Mouse (Mus musculus): Measurements from ENCODE around the gene Frmd4a. TPM values are rescaled to one million over a fixed set of nuclear protein-coding genes. Genes with fewer than 3 reads are reported as not detected.
A peak's percentile ranks its signal among the peaks of the same experiment; 100 is the strongest.

Gene Frmd4a
- total and polyA plus RNA-seq, 3 experiments, result 10.4 to 21.0 (median 20.0) TPM

DNA sequence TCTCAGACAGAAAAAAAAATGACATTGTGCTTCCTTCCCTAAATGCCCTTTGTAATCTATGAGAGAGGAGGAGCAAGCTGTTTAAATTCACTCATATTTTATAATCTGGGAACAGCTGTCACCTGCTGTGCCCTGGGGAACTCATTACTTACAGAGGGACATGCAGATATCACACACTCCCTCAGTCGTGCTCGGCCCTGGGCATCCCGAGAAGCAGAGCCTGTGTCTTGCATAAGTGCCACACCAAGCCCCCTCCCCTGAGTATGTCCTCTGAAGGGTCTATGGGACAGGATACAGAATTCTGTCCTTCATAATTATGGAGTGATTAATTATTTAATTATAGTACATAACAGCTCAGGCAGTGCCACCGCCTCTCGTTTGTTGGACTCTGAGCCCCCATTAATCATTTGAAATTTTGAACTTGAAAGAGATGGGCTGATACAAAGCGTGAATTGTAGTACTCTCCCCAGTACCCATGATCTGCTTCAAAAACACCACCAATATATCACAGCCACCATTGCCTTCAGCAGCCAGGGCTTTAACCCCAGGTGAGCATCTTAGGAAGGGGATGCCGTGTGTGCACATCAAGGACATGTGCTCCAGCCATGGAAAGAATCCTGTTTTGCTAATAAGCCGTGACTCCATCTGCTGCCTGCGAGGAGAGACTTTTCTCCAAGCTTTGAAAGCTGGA, 177.0 kb downstream of the Frmd4a start:
- WGBS, result 72% methylated on average over 9 of the region's 9 CpGs
- no peak overlapping the region for H3K27ac ChIP-seq
- H3K9ac ChIP-seq (ENCODE audit: low read depth, low read length), result no peak overlapping the region
- no peak overlapping the region for H3K4me3 ChIP-seq
- no peaks in the 10 kb centered on the region for H3K27me3 ChIP-seq (ENCODE audit: control insufficient read depth, insufficient read depth, low read length)
- no peak for DNase-seq
- intact Hi-C loops (cut with DNase I), result no loop called here
- H3K36me3 ChIP-seq (ENCODE audit: control insufficient read depth, insufficient read depth, low read length), result no peaks in the 10 kb centered on the region
- TF ChIP-seq POLR2A (IDR thresholded peaks at IDR 0.05; ENCODE audit: insufficient read depth, low read depth, low read length) (no peak), CTCF (IDR thresholded peaks at IDR 0.05) (no peak), EP300 (IDR thresholded peaks at IDR 0.05; ENCODE audit: insufficient read depth, low read depth, low read length) (no peak)
- no peaks in the 10 kb centered on the region for H3K79me2 ChIP-seq (replicated peaks; ENCODE audit: control insufficient read depth, insufficient read depth, low read length)
- peaks cover 2% of the 10 kb centered on the region; the same call in 1 of the 2 replicates for H3K4me1 ChIP-seq (ENCODE audit: control insufficient read depth, insufficient read depth, low read length)

DNA sequence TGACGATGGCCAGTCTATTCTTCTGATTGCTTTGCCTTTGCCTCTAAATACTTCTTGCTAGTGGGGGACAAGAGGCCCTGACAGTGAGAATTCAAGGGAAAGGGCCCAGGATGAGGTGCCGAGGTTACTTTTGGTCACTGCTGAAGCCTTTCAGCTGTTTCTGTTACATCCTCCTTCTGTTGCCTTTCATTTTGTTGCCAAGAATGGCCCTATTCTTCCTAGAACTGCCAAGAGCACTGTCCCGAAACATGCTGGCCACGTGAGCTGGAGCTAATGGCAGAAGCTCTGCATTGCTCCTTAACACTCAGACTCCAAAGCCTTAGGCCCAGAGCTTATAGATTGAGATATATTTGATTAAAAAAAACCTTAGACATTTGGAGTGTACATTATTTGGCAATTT, 178.5 kb downstream of the Frmd4a start:
- WGBS, result 70% methylated on average over 4 of the region's 4 CpGs
- Histone ChIP-seq H3K27ac (no peak overlapping the region), H3K36me3 (ENCODE audit: control insufficient read depth, insufficient read depth, low read length) (no peaks in the 10 kb centered on the region), H3K4me3 (no peak overlapping the region), H3K79me2 (replicated peaks; ENCODE audit: control insufficient read depth, insufficient read depth, low read length) (no peaks in the 10 kb centered on the region), H3K9ac (ENCODE audit: low read depth, low read length) (no peak overlapping the region), H3K27me3 (ENCODE audit: control insufficient read depth, insufficient read depth, low read length) (no peaks in the 10 kb centered on the region), H3K4me1 (ENCODE audit: control insufficient read depth, insufficient read depth, low read length) (peaks cover 2% of the 10 kb centered on the region; the same call in 1 of the 2 replicates)
- intact Hi-C loops (cut with DNase I), result no loop called here
- TF ChIP-seq POLR2A (IDR thresholded peaks at IDR 0.05; ENCODE audit: insufficient read depth, low read depth, low read length) (no peak), CTCF (IDR thresholded peaks at IDR 0.05) (no peak), EP300 (IDR thresholded peaks at IDR 0.05; ENCODE audit: insufficient read depth, low read depth, low read length) (0 out of 2 replicates have a peak, but pooled peaks have one; percentile 9)
- DNase-seq, result peak in 1 of 2 experiments; percentile 4

DNA sequence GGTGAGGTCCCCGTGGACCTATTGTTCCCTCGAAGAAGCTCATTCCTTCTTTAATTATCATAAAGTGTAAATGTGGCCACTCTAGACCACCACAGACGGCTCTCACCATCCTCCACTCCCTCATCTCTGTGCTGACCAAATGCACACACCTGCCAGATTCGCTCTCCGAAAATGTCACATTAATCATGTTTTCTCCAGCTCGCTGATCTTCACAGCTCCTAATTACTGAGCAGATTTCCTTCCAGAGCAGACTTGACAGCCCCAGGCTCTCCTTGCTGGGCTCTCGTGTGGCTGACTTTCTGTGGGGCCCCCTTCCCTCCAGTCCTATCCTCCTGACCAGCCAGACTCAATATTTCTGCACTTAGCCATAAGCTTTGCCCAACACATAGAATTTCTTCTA, 191.7 kb downstream of the Frmd4a start:
- Histone ChIP-seq H3K4me1 (ENCODE audit: control insufficient read depth, insufficient read depth, low read length) (no peaks in the 10 kb centered on the region), H3K79me2 (replicated peaks; ENCODE audit: control insufficient read depth, insufficient read depth, low read length) (no peaks in the 10 kb centered on the region), H3K9ac (ENCODE audit: low read depth, low read length) (no peak overlapping the region), H3K27ac (no peak overlapping the region), H3K4me3 (no peak overlapping the region), H3K36me3 (ENCODE audit: control insufficient read depth, insufficient read depth, low read length) (no peaks in the 10 kb centered on the region), H3K27me3 (ENCODE audit: control insufficient read depth, insufficient read depth, low read length) (no peaks in the 10 kb centered on the region)
- TF ChIP-seq CTCF (IDR thresholded peaks at IDR 0.05) (no peak), POLR2A (IDR thresholded peaks at IDR 0.05; ENCODE audit: insufficient read depth, low read depth, low read length) (no peak), EP300 (IDR thresholded peaks at IDR 0.05; ENCODE audit: insufficient read depth, low read depth, low read length) (no peak)
- DNase-seq, result no peak
- 87% methylated on average over 7 of the region's 7 CpGs for WGBS
- intact Hi-C loops (cut with DNase I), result no loop called here

DNA sequence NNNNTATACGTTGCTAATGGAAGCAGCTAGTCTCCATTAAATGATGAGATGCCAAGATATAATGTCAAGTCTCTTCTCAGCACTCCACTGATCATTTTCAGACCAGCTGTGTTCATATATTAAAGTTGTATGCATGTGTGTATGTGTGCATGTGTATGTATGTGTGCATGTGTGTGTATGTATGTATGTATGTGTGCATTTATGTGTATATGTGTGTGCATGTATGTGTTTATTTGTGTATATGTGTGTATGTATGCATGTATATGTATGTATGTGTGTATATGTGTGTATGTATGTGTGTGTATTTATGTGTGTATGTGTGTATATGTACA, 204.9 kb downstream of the Frmd4a start:
- no peak for DNase-seq
- no peak overlapping the region for H3K27ac ChIP-seq
- no peaks in the 10 kb centered on the region for H3K27me3 ChIP-seq (ENCODE audit: control insufficient read depth, insufficient read depth, low read length)
- H3K36me3 ChIP-seq (ENCODE audit: control insufficient read depth, insufficient read depth, low read length), result peaks cover 3% of the 10 kb centered on the region; the same call in 1 of the 2 replicates
- no peak overlapping the region for H3K4me3 ChIP-seq
- no peak overlapping the region for H3K9ac ChIP-seq (ENCODE audit: low read depth, low read length)
- H3K79me2 ChIP-seq (replicated peaks; ENCODE audit: control insufficient read depth, insufficient read depth, low read length), result no peaks in the 10 kb centered on the region
- 5% methylated on average over 1 of the region's 1 CpGs for WGBS
- TF ChIP-seq CTCF (IDR thresholded peaks at IDR 0.05) (no peak), POLR2A (IDR thresholded peaks at IDR 0.05; ENCODE audit: insufficient read depth, low read depth, low read length) (no peak), EP300 (IDR thresholded peaks at IDR 0.05; ENCODE audit: insufficient read depth, low read depth, low read length) (no peak)
- intact Hi-C loops (cut with DNase I), result loop anchor here (1.0 to 10.0 kb wide), 5 partner anchors 95 to 432 kb away; partner anchors contain the start of gene Prpf18
- peaks cover 5% of the 10 kb centered on the region for H3K4me1 ChIP-seq (ENCODE audit: control insufficient read depth, insufficient read depth, low read length)

DNA sequence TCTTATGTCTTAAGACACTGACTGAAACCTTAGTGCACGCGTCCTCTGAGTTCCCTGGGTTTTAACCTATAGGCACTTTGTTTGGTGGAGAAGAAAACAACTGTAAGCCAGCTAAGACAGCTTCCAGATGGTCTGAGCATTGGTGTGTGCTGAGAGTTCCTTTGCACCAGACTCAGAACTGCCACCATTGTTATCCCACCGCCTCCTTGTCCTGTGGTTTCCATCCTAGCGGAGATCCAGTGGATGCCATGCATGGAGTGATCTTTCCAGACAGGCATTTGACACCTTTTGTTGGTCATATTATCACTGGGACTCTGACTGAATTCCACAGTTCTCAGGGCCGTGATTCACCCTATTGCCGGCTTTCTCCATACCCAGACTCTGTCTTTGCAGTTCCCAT, 205.8 kb downstream of the Frmd4a start:
- intact Hi-C loops (cut with DNase I), result loop anchor here (5.0 to 10.0 kb wide), 4 partner anchors 94 to 431 kb away; partner anchors contain the start of gene Prpf18
- peaks cover 3% of the 10 kb centered on the region; the same call in 1 of the 2 replicates for H3K36me3 ChIP-seq (ENCODE audit: control insufficient read depth, insufficient read depth, low read length)
- no peak for DNase-seq
- H3K9ac ChIP-seq (ENCODE audit: low read depth, low read length), result no peak overlapping the region
- H3K27ac ChIP-seq, result no peak overlapping the region
- peaks cover 7% of the 10 kb centered on the region for H3K4me1 ChIP-seq (ENCODE audit: control insufficient read depth, insufficient read depth, low read length)
- WGBS, result 89% methylated on average over 6 of the region's 6 CpGs
- no peak for TF ChIP-seq CTCF (IDR thresholded peaks at IDR 0.05)
- no peak for TF ChIP-seq POLR2A (IDR thresholded peaks at IDR 0.05; ENCODE audit: insufficient read depth, low read depth, low read length)
- no peak for TF ChIP-seq EP300 (IDR thresholded peaks at IDR 0.05; ENCODE audit: insufficient read depth, low read depth, low read length)
- no peaks in the 10 kb centered on the region for H3K79me2 ChIP-seq (replicated peaks; ENCODE audit: control insufficient read depth, insufficient read depth, low read length)
- H3K4me3 ChIP-seq, result no peak overlapping the region
- no peaks in the 10 kb centered on the region for H3K27me3 ChIP-seq (ENCODE audit: control insufficient read depth, insufficient read depth, low read length)

DNA sequence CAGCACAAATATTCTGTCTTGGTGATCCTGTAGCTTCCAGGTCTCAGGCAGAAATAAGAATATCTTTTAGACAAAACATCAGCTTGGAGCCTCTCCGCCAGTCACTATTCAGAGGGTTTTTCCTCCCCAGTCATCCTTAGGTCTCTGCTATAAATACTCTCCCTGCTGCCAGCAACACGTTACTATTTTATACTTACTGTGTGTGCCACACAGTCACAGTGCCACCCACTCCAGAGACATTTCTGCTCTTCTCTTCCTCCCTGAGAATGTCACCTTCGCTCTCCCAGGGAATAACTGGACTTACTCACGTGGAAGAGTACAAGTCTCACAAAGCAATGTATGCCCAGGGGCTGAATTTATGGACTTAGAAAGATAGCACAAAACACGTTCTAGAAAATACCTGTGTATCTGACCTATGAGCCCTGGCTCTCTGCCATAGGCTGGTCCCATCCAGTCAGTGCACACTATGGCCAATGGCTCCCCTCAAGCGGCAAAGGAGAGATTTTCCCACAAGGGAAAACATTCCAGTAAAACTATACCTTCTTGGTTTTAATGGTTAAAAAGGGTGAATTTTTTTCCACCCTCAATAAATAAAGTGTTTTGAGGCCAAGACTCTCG, 209.5 kb downstream of the Frmd4a start:
- H3K79me2 ChIP-seq (replicated peaks; ENCODE audit: control insufficient read depth, insufficient read depth, low read length), result no peaks in the 10 kb centered on the region
- intact Hi-C loops (cut with DNase I), result loop anchor here (10.0 kb wide), 2 partner anchors 378 to 428 kb away; partner anchors contain the start of gene Prpf18
- peaks cover 9% of the 10 kb centered on the region for H3K4me1 ChIP-seq (ENCODE audit: control insufficient read depth, insufficient read depth, low read length)
- H3K36me3 ChIP-seq (ENCODE audit: control insufficient read depth, insufficient read depth, low read length), result peaks cover 3% of the 10 kb centered on the region; the same call in 1 of the 2 replicates
- no peak for DNase-seq
- no peak for TF ChIP-seq EP300 (IDR thresholded peaks at IDR 0.05; ENCODE audit: insufficient read depth, low read depth, low read length)
- TF ChIP-seq CTCF (IDR thresholded peaks at IDR 0.05), result no peak
- no peak for TF ChIP-seq POLR2A (IDR thresholded peaks at IDR 0.05; ENCODE audit: insufficient read depth, low read depth, low read length)
- no peak overlapping the region for H3K4me3 ChIP-seq
- no peaks in the 10 kb centered on the region for H3K27me3 ChIP-seq (ENCODE audit: control insufficient read depth, insufficient read depth, low read length)
- no peak overlapping the region for H3K9ac ChIP-seq (ENCODE audit: low read depth, low read length)
- H3K27ac ChIP-seq, result no peak overlapping the region
- WGBS, result 36% methylated on average over 7 of the region's 7 CpGs
